Mouse (Mus musculus) heart, postnatal 4 days (tissue): ENCODE data around the gene Haus4. TPM values are rescaled to one million over a fixed set of nuclear protein-coding genes. Genes with fewer than 3 reads are reported as not detected.

Source experiments
- DNase-seq: peaks from one replicate; pipeline ENCODE4 v3.0.0; 2021
- total RNA-seq, 2 experiments: library from RNA; stranded (reverse); gene quantifications; 2 replicates each; pipeline ENCODE4 v1.2.3; 2021

Haus4 gene
- total RNA-seq, 2 experiments from 2014 or later = 30.6 to 32.7 TPM

DNA sequence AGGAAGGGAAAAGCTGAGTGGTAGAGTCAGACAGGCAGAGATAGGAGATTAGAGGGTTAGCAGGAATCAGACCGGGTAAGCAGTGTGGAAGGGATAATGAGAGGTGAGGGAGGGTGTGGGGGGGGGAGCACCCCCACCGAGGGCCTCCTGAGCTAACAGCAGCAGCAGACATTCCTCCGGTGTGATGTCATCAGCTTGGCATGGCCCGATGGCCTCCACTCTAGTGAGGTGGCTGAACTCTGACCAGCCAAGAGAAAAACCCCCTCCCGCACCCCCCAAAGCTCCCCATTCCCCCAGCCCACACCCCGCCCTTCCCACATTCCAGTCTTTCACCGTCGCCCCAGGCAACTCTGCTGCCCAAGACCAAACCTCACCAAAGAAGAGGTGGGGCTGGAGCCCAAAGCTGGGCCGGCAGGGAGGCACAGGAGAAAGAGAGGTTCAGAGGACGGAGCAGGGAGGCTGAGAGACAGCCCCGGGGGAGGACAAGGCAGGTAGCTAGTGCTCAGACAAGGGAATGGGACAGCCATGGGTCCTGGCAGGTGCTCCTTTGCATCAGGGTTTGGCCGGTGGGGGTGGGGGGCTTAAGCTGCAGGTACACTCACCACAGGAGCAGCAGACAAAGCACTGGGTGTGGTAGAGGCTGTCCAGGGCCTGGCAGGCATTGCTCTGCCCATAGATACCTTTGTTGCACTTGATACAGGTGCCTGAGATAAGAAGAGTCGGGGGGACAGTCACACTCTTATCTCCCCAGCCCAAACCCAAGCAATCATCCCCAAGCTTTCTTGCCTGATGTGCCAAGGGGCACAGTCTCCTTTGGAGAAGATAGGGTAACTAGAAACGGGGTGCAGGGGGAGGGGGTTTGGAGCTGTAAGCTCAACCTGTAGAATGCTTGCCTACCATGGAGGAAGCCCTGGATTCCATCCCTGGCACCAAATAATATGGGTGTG is 18.6 kb upstream of the Haus4 start:
- DNase-seq = peak; percentile 77

DNA sequence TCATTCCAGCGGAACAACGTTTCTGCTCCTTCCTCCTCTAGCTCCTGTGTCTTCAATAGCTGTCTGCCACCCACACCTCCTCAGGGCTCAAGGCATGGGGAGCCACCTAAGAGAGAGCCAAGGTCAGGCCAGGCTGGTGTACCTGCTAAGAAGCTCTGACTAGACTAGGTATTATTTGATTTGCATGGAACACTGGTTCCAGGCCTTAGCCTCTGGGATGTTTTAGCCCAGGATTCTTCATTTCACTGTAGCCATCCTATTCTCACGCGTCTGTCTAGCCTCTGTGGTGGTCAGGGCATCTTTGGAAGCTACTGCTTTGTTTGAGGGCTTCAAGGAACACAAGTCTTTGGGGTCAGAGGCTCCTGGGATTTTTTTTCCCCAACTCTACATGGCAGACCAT is 17.7 kb upstream of the Haus4 start:
- DNase-seq = no peak

DNA sequence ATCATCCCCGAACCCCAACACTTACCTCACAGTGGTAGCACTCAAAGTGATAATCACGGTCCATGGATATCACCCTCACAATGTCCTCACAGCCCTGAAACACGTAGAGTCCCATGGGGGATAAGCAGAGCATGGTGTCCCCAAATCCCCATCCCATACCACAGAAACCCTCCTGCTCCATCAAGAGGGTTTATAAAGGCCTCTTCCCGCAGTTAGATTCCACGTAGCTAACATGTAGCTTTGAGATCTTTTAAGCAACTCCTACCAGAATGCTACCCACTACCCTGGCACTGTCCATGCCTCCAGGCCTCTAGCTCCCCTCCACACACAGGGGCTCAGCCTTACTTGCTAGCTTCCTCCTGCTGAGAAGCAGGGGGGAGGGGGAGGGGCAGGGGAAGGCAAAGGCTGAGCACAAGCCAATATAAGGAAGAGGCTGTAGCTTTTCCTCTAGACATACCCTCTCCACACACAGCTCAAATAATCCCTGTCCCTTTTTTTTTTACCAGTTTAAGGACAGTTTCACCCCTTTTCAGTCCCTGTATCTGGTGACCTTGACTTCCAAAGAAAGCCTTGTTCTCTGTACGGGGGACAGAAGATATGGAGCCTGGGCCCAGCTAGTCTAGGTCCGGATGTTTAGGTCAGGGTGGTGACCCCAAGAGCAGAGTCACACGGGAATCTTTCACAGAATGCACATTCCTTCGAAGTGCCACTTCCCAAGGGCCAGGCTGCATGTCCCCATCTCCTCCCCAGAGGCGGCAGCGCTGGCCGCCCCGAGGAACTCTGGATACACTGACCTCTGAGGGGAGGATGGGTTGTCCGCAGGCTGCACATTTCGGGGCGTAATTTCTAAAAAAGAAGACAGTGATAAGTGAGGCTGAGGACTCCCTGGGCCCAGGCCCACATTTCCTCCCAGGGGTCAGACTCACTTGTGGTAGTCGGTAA is 15.3 kb upstream of the Haus4 start:
- DNase-seq = no peak

DNA sequence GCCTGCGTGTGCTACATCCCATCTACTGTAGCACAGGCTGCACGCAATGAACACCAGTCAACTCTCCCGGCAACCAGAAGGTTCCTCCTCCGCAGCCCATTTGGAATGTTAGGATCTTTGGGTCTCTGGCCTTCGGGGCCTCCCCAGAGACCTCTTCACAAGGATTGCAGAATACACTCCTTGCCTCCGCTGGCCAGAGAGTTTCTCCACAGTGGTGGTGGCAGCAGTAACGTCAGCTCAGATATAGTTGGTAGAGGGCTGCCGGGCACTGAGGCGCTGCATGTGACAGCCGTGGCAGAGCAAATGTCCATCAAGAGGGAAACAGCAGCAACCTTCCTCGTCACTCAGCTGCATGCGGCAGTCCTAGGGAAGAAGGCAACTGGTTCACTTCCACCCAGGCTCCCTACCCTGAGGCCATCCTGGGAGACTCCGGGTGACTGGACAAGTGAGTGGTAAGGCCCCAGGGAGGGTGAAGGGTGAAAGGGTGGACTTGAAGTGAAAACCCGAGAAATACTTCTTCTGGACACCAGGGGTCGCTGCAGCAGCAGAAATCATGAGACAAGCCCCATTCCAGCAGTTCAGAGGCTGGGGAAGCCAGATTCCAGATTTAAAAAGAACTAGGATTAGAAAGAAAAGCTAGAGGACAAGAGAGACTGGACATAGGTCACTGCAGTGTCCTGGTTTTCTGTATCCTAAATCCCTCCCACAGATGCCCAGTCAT is 14.4 kb upstream of the Haus4 start:
- DNase-seq = peak; percentile 84

- DNase-seq = no peak
These were observed 6.3 kb upstream of the Haus4 start for GRCm38 (mm10) chr14:54560527-54561242.

DNA sequence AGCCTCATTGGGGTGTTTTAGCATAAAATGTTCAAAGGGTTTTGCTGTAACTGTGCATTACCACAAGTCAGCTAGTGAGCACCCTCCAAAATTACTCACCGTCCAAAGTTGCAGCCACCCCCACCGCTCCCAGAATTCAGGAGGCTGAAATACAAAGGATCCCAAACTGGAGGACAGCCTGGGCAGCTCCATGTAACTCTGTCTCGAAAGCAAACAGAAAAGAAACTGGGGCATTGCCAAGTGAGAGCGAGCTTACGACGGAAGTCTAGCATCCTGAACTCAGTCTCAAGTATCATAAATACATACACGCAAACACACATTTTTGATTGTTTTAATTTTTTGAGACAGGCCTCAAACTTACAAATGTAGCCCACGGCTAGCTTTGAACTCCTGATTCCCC is 2.9 kb upstream of the Haus4 start:
- no peak for DNase-seq

DNA sequence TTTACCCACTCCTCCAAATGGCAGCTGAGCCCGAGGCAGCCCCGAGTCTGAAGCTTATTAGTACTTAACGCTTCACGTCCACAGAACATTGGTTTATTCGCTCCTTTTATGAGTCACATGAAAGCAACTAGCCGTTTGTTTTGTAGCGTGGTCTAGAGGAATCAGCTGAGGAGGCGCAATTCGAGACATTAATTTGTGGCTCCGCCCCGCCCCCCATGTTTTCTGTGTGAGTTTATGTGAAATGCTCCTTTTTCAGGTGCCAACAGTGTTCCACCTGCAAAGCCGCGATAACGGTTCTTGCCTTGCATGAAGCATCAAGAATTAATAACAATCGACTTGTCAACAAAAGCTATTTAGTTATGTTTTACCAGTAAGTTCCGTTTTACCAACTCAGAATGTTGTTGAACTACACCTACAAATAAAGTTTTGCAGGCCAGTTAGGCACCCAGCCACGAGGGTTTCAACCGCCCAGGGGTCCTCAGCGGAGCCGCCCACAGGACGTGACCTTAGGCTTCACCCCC is 902 bp downstream of the Haus4 start:
- peak; percentile 17 for DNase-seq

DNA sequence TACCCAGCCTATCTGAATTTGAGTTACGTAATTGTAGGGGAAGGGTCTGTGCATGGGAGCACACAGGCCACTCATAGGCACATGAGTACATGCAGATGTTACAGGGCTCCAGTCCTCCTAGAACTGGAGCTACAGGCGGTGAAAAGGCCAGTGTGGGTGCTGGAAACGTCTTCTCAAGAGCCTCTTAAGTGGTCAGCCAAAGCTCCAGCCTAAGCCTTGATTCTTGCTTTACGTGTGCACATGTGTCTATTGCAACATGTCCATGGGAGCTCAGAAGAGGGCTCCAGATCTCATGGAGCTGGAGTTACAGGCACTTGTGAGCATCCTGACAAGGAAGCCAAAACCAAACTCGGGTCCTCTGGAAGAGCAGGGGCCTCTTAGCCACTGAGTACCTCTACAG is 9.7 kb downstream of the Haus4 start:
- DNase-seq = no peak

DNA sequence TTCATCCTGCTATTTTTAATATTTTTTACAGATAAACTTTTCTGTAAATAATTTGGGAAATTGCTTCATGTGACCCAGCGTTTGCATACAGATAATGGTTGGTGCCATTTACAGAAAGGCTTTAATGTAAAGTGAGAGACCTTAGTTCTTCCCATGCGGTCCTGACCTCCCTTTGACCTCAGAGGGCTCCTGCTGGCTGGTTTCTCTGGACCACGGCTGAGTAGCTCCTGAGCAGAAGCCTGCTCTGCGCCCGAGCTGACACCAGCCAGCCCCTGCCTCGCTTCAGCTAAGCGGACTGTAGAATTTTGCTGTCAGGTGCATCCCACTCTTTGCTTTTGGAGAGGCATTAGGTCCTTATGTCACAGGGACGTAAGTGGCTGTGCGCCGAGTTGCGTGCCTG is 13.6 kb downstream of the Haus4 start:
- DNase-seq = no peak

DNA sequence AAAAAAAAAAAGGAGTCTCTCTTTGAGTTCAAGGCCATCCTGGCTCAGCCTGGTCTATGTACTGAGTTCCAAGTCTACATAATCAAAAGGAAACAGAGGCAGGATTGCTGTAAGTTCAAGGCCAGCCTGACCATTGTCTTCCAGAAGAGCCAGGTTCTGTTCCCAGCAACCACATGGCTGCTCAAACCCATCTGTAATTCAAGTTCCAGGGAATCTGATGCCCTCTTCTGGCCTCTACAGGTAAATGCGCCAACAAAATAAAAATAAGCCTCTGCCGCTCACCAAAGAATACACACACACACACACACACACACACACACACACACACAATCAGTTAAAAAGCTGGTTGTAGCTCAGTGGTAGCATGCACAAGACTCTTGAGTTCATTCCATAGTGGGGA is 15.8 kb downstream of the Haus4 start:
- no peak for DNase-seq

GRCm38 (mm10) chr14:54528446-54529111 is 25.8 kb downstream of the Haus4 start:
- peak; percentile 91 for DNase-seq

- no peak for DNase-seq
These were observed 26.4 kb downstream of the Haus4 start for GRCm38 (mm10) chr14:54528007-54528393.

- peak; percentile 37 for DNase-seq
These were observed 27.0 kb downstream of the Haus4 start for GRCm38 (mm10) chr14:54527227-54528006.

DNA sequence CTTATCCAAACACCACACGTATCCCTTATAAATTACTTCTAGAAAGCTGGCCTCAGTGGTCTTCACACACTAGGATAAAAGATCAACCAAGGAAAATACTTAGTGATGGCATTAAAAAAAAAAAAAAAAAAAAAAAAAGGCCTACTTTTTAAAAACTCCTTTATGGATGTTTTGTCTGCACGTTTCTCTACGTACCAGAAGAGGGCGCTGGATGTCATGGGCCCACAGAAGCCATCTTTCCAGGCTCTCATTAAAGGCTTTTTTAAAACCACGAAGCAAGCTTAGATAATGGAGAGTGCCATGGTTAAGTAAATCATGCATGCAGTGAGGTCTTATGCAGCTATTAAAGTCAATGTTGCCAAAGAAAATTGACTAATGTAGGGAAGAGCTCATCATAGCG is 30.8 kb downstream of the Haus4 start:
- no peak for DNase-seq

DNA sequence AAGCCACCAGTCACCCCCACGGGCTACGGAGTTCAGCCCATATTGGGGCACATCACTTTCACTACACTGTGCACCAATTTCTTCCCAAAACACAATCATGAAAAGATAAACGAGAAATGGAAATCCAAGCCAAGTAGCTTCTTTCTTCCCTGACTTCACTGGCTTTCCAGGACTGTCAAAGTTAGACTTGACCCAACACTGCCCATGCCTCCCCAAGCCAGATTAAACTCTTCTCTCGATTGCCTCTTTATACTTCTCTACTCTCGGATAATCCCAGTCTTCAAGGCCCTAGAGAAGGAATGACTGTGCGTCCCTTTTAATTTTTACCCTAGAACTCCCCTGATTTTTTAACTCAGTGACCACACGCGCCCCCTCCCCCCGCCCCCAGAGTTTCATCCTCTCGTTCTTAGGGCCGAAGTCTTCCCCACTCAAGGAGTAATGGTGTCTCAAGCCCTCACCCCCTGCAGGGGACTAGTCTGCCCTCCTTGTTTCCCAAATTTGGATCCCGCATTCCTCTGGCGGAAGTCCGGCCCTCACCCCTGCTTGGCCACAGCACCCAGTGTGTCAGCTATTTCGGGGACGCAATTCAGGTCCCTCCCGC is 37.6 kb downstream of the Haus4 start:
- no peak for DNase-seq

DNA sequence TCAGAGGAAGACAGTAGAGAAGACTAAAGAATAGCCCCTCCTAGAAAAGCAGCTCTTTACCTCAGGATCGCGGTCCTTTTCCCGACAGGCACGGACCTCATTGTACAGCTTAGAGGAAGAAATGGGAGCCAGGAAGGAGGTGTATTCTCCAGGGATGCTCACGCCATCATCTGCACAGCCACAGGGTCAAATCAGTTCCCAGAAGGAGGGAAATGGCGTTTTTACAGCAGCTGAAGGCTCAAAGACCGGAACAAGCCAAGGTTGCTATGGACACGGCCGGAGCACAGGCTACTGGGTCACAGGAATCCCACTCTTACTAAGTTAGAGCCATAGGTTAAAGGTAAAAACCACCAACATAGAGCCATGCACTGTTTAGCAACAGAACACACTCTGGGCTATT is 44.6 kb downstream of the Haus4 start:
- no peak for DNase-seq

GRCm38 (mm10) chr14:54503092-54503491 is 51.3 kb downstream of the Haus4 start:
- DNase-seq = no peak

DNA sequence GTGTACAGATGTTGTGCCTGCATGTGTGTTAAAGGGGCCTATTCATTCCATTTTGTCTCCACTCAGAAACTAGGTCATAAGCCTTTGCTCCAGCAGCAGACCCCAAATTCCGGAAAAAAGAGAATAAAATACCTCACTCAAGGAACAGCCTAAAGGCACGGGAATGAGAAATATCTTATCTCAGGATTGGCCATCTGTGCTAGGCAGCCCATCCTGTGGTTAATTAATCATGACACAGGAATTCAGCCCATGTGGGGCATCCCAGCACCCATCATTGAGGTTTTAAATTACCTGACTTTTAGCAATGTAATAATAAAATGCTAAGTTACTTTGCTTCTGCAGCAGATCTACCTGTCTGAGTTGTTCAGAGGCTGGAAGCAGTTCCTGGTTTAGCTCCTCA is 53.1 kb downstream of the Haus4 start:
- DNase-seq = no peak

GRCm38 (mm10) chr14:54499330-54499729 is 55.1 kb downstream of the Haus4 start:
- DNase-seq = no peak

- no peak for DNase-seq
These were observed 57.7 kb downstream of the Haus4 start for GRCm38 (mm10) chr14:54496706-54497105.
